Mouse (Mus musculus) adrenal gland, postnatal 10 days (tissue): ENCODE results near the gene Gm17428. TPM values are rescaled to one million over a fixed set of nuclear protein-coding genes. Genes with fewer than 3 reads are reported as not detected.
"Not testable (repeated sequence)": the region's sequence is repeated elsewhere in the genome, so short reads cannot be mapped to it uniquely, and the experiment has no call there.

Source experiments
- DNase-seq: peaks from one replicate; pipeline ENCODE4 v3.0.0; 2021; ENCODE audit warnings: mixed read lengths
- long read RNA-seq, 2 experiments: library from polyadenylated mRNA; stranded (forward); transcript quantifications; one replicate each; pipeline ENCODE4 v2.0.0; 2021
- total RNA-seq, 2 experiments: library from RNA; stranded (reverse); gene quantifications; 2 replicates each; pipeline ENCODE4 v1.2.3; 2021

Gm17428 gene
- total RNA-seq = not detected
- long read RNA-seq, experiment 1 = 0 reads
- long read RNA-seq, experiment 2 = 0 reads

- DNase-seq = no peak
Observed at GRCm38 (mm10) chr14:54976633-54977032, at the start of gene Gm17428. Gene Gm17428, plus strand, starts transcription at chr14:54976933.

GRCm38 (mm10) chr14:54927296-54927695 is 49.4 kb upstream of the Gm17428 start:
- DNase-seq = no peak

- no peak for DNase-seq
Observed at GRCm38 (mm10) chr14:54929801-54930200, 46.9 kb upstream of the Gm17428 start.

GRCm38 (mm10) chr14:54930431-54930830 is 46.3 kb upstream of the Gm17428 start:
- no peak for DNase-seq

GRCm38 (mm10) chr14:54932645-54933150 is 44.0 kb upstream of the Gm17428 start, which contains the start of gene Il25:
Gene Il25, plus strand, starts transcription at chr14:54932695.
- DNase-seq = no peak

- no peak for DNase-seq
Observed at GRCm38 (mm10) chr14:54935904-54936830, 40.6 kb upstream of the Gm17428 start, which contains the start of gene Cmtm5. Gene Cmtm5, plus strand, starts transcription at chr14:54936261.

GRCm38 (mm10) chr14:54936831-54937160 is 39.9 kb upstream of the Gm17428 start:
- no peak for DNase-seq

GRCm38 (mm10) chr14:54937361-54938182 is 39.2 kb upstream of the Gm17428 start:
- no peak for DNase-seq

GRCm38 (mm10) chr14:54938431-54939219 is 38.1 kb upstream of the Gm17428 start:
- no peak for DNase-seq

- peak; percentile 83 for DNase-seq
Observed at GRCm38 (mm10) chr14:54939434-54940175, 37.1 kb upstream of the Gm17428 start.

- no peak for DNase-seq
Observed at GRCm38 (mm10) chr14:54940176-54940530, 36.6 kb upstream of the Gm17428 start.

- no peak for DNase-seq
Observed at GRCm38 (mm10) chr14:54941024-54941978, 35.4 kb upstream of the Gm17428 start.

GRCm38 (mm10) chr14:54942479-54942878 is 34.3 kb upstream of the Gm17428 start:
- no peak for DNase-seq

- DNase-seq = no peak
Observed at GRCm38 (mm10) chr14:54943971-54944370, 32.8 kb upstream of the Gm17428 start.

GRCm38 (mm10) chr14:54944939-54945338 is 31.8 kb upstream of the Gm17428 start:
- DNase-seq = no peak

GRCm38 (mm10) chr14:54945975-54946704 is 30.6 kb upstream of the Gm17428 start:
- DNase-seq = no peak

GRCm38 (mm10) chr14:54947008-54947407 is 29.7 kb upstream of the Gm17428 start:
- DNase-seq = not testable (repeated sequence)

GRCm38 (mm10) chr14:54948781-54949180 is 28.0 kb upstream of the Gm17428 start:
- no peak for DNase-seq

GRCm38 (mm10) chr14:54950493-54950892 is 26.2 kb upstream of the Gm17428 start:
- DNase-seq = no peak
